Mouse (Mus musculus) subcutaneous adipose tissue, adult 2 months (tissue): ENCODE measurements around the gene Vmn1r197. TPM values are rescaled to one million over a fixed set of nuclear protein-coding genes. Genes with fewer than 3 reads are reported as not detected.

Source experiments
- polyA plus RNA-seq: library from polyadenylated mRNA; depleted of rRNA; stranded (reverse); fragments of >200 nt; gene quantifications from 2 replicates; pipeline ENCODE4 v1.2.3, GENCODE M21; 2012; ENCODE audit warnings: low replicate concordance; rRNA removed

Vmn1r197 gene
- not detected in 2 replicates for polyA plus RNA-seq

DNA sequence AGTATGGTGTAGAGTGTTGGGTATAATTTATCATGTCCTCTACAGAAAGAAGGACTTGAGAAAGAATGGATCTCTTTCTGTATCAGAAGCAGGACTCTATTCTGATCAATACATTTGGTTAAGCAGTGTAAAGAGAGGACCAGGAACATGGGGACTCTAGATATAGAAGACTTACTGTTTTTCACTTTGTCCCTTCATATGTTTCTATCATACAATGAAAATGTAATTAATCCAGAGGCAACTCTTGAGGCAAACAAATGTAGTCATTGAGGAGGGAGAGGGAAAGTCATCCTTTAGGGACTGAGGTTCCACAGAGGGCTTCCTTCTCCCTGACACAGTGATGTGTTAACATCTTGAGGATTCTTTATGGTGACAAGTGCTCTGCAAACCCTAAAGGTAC is at the start of gene Vmn1r197:
TSS of gene Vmn1r197 (plus strand) at position 301 of the 400 bp plus-strand sequence.

DNA sequence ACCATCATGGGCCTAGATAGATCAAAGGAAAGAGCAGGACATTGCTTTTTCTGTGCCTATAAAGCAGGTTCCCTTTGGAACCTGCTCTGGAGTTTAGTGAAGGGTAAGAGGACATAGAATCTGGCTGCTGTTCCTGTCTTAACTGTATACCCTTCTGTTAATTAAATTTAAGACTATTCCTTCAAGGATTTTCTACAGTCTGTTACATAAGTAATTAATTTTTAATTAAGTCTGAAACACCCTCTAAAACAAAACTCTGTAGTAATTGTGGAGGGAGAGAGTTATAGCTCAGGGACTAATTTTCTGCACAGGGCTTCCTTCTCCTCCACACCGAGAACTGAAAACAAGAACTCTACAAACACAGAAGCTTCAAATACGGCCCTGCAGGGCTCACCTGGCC is 34.8 kb upstream of the Vmn1r197 start, which contains the start of gene Vmn1r196:
TSS of gene Vmn1r196 (plus strand) at position 301 of the 400 bp plus-strand sequence.

DNA sequence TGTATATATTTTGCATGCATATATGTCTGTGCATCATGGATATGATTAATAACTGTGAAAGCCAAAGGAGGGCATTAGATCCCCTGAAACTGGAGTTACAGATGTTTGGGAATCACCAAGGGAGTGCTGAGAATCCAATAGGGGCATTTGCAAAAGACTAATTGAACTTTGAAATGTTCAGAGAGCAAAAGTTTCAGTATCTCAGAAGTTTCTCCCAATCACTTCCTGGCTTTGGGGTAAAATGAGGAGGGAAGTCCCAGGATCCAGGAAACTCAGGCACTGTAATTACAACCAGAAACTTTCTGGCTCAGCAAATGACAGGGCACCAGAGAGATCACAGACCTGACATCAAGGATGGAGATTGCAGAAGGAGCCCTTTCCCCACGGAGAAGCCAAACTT is 25.7 kb downstream of the Vmn1r197 start, which contains the start of gene Vmn1r198:
TSS of gene Vmn1r198 (plus strand) at position 301 of the 400 bp plus-strand sequence.

DNA sequence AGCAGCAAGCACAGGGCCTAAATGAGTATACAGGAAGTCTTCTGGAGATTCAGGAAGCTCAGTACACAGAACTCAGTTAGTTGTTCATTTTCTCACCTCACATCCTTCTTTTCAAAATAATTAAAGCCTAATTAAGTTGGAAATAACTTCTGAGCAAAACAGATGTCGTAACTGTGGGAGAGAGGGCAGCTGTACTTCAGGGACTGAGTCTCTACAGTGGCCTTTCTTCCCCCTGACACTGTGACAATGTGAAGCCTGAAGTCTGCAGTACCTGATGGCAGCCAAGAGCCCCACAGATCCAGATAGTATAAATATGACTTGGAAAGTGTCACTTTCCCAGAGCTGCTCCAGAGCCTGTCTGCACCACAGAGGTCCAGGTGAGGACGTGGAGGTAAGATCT is 55.1 kb downstream of the Vmn1r197 start, which contains the start of gene Vmn1r199:
TSS of gene Vmn1r199 (plus strand) at position 301 of the 400 bp plus-strand sequence.

Other genes starting within 250 kb of the Vmn1r197 start
- not detected in 2 replicates for gene Vmn1r188, start 240.1 kb upstream of the Vmn1r197 start, polyA plus RNA-seq
- not detected in 2 replicates for gene Vmn1r189, start 218.8 kb upstream of the Vmn1r197 start, polyA plus RNA-seq
- gene Vmn1r191, start 140.6 kb upstream of the Vmn1r197 start, polyA plus RNA-seq: not detected in 2 replicates
- not detected in 2 replicates for gene Vmn1r192, start 133.4 kb upstream of the Vmn1r197 start, polyA plus RNA-seq
- not detected in 2 replicates for gene Vmn1r193, start 101.4 kb upstream of the Vmn1r197 start, polyA plus RNA-seq
- gene Vmn1r194, start 80.4 kb upstream of the Vmn1r197 start, polyA plus RNA-seq: not detected in 2 replicates
- not detected in 2 replicates for gene Vmn1r195, start 54.1 kb upstream of the Vmn1r197 start, polyA plus RNA-seq
- gene Vmn1r196, start 34.7 kb upstream of the Vmn1r197 start, polyA plus RNA-seq: not detected in 2 replicates
- not detected in 2 replicates for gene Vmn1r198, start 25.8 kb downstream of the Vmn1r197 start, polyA plus RNA-seq
- not detected in 2 replicates for gene Vmn1r199, start 55.2 kb downstream of the Vmn1r197 start, polyA plus RNA-seq
- not detected in 2 replicates for gene Vmn1r200, start 65.8 kb downstream of the Vmn1r197 start, polyA plus RNA-seq
- gene Vmn1r201, start 147.3 kb downstream of the Vmn1r197 start, polyA plus RNA-seq: not detected in 2 replicates
- 0.03 TPM in 1 of 2 replicates, not detected in the other for gene Vmn1r202, start 180.8 kb downstream of the Vmn1r197 start, polyA plus RNA-seq
- not detected in 2 replicates for gene Vmn1r203, start 193.5 kb downstream of the Vmn1r197 start, polyA plus RNA-seq
- not detected in 2 replicates for gene Vmn1r204, start 228.6 kb downstream of the Vmn1r197 start, polyA plus RNA-seq